Mouse (Mus musculus) olfactory bulb, adult 2 months (tissue): Measurements from ENCODE around the gene Mef2d.

Experiments used
- CTCF ChIP-seq: fragments of 200-500 bp; IDR thresholded peaks from 2 replicates; pipeline ENCODE4 v1.5.1; 2012; ENCODE audit warnings: low read depth, mild to moderate bottlenecking, low read length, moderate library complexity; ENCODE audit not compliant: insufficient read depth
- POLR2A ChIP-seq: fragments of 200-500 bp; IDR thresholded peaks from 2 replicates; pipeline ENCODE4 v1.6.1; 2012; ENCODE audit warnings: mild to moderate bottlenecking, low read depth, low read length, moderate library complexity; ENCODE audit not compliant: insufficient read depth

DNA sequence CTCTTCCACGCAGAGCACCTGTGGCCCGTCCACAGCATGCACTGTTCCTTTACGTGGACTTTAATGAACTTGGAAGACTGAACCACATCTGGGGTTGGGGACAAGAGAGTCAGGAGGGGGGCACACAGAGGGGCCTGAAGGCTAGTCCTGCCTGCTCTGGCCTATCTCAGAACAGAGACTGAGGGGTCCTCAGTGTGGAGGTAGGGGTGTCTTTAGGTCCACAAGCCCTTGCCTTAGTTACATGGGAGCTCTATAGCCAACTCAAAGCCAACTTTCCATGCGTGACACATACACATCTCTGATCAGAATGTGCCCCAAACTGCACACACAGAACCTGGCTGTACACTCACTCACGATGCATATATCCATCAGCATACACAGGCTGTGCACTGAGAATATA is 59.5 kb downstream of the Mef2d start:
- TF ChIP-seq POLR2A (no peak), CTCF (no peak)
